Mouse (Mus musculus) neural tube, embryonic 11.5 days (tissue): ENCODE data around the gene Gnb4. TPM values are rescaled to one million over a fixed set of nuclear protein-coding genes. Genes with fewer than 3 reads are reported as not detected.

ENCODE experiments used
- ATAC-seq: fragments of 200-750 bp; cut with Nextera tagmentation; 2 replicates; pipeline ENCODE4 v1.8.0; 2017; ENCODE audit warnings: moderate number of reproducible peaks, mild to moderate bottlenecking, moderate TSS enrichment, moderate library complexity; ENCODE audit not compliant: insufficient read depth, low FRiP score, low TSS enrichment
- DNase-seq: peaks from one replicate; pipeline ENCODE4 v3.0.0-alpha.2; 2015; ENCODE audit warnings: low spot score
- H3K27ac ChIP-seq: fragments of 300-500 bp; sonication (generic); 2 replicates; pipeline ENCODE4 v1.5.1; 2014; ENCODE audit warnings: low read depth, mild to moderate bottlenecking, low read length
- H3K27me3 ChIP-seq: fragments of 300-500 bp; sonication (generic); 2 replicates; pipeline ENCODE4 v1.6.1; 2014; ENCODE audit warnings: mild to moderate bottlenecking, low read length, mixed read lengths; ENCODE audit not compliant: control insufficient read depth, insufficient read depth
- H3K36me3 ChIP-seq: fragments of 300-500 bp; sonication (generic); 2 replicates; pipeline ENCODE4 v1.6.1; 2014; ENCODE audit warnings: mild to moderate bottlenecking, low read length, moderate library complexity, mixed read lengths; ENCODE audit not compliant: control insufficient read depth, insufficient read depth
- H3K4me1 ChIP-seq: fragments of 300-500 bp; sonication (generic); 2 replicates; pipeline ENCODE4 v1.6.1; 2014; ENCODE audit warnings: low read length, mixed read lengths; ENCODE audit not compliant: control insufficient read depth, insufficient read depth
- H3K4me2 ChIP-seq: fragments of 300-500 bp; sonication (generic); 2 replicates; pipeline ENCODE4 v1.6.1; 2014; ENCODE audit warnings: low read depth, mild to moderate bottlenecking, moderate library complexity
- H3K4me3 ChIP-seq: fragments of 300-500 bp; sonication (generic); 2 replicates; pipeline ENCODE4 v1.5.1; 2014; ENCODE audit warnings: low read depth, low read length
- H3K9ac ChIP-seq: fragments of 300-500 bp; sonication (generic); 2 replicates; pipeline ENCODE4 v1.6.1; 2014; ENCODE audit warnings: mild to moderate bottlenecking, low read length
- H3K9me3 ChIP-seq: fragments of 300-500 bp; sonication (generic); 2 replicates; pipeline ENCODE4 v1.6.1; 2016; ENCODE audit warnings: low read length; ENCODE audit not compliant: control insufficient read depth
- WGBS: fragments of 180-500 bp; shearing (Covaris S2); extraction: QIAGEN DNeasy Blood & Tissue Kit; methylation state at CpG from one replicate; pipeline ENCODE4 v1.1.7; 2014; 5-methylcytosine and 5-hydroxymethylcytosine counted together
- polyA plus RNA-seq: library from polyadenylated mRNA; unstranded; fragments of >200 nt; fragmentation: Nextera tagmentation; extraction: Ambion mirVana; gene quantifications from 2 replicates; pipeline ENCODE4 v1.2.1, GENCODE M21; 2014

Gnb4 gene
- 53.2 and 57.4 TPM in 2 replicates for polyA plus RNA-seq

GRCm38 (mm10) chr3:32616331-32617052, at the start of gene Gnb4:
Gene Gnb4 (minus strand): TSS chr3:32616585.
- ATAC-seq (peak; percentile 90), DNase-seq (peak; percentile 82)
- Histone ChIP-seq H3K27me3 (no peaks in the 10 kb centered on the region), H3K4me1 (no peaks in the 10 kb centered on the region), H3K4me2 (peak within 1 kb of the TSS; percentile 50), H3K9ac (peak within 1 kb of the TSS; percentile 66), H3K4me3 (peak within 1 kb of the TSS; percentile 61), H3K9me3 (no peaks in the 10 kb centered on the region), H3K27ac (0 out of 2 replicates have a peak within 1 kb of the TSS, but pooled peaks have one; percentile 44), H3K36me3 (no peaks in the 10 kb centered on the region)
- WGBS, result 0% methylated on average over 11 of the region's 83 CpGs

GRCm38 (mm10) chr3:32661556-32661930, 45.2 kb upstream of the Gnb4 start:
- no peak overlapping the region for H3K9ac ChIP-seq
- no peaks in the 10 kb centered on the region for H3K9me3 ChIP-seq
- ATAC-seq (no peak), DNase-seq (no peak)
- no peak overlapping the region for H3K4me3 ChIP-seq
- H3K4me2 ChIP-seq, result no peak overlapping the region
- H3K36me3 ChIP-seq, result no peaks in the 10 kb centered on the region
- no peaks in the 10 kb centered on the region for H3K4me1 ChIP-seq
- WGBS, result 95% methylated on average over 3 of the region's 3 CpGs
- H3K27me3 ChIP-seq, result no peaks in the 10 kb centered on the region
- no peak overlapping the region for H3K27ac ChIP-seq

GRCm38 (mm10) chr3:32660831-32661555, 44.6 kb upstream of the Gnb4 start:
- H3K27ac ChIP-seq, result no peak overlapping the region
- WGBS, result 65% methylated on average over 8 of the region's 8 CpGs
- DNase-seq (no peak), ATAC-seq (no peak)
- no peaks in the 10 kb centered on the region for H3K4me1 ChIP-seq
- no peak overlapping the region for H3K9ac ChIP-seq
- no peaks in the 10 kb centered on the region for H3K36me3 ChIP-seq
- no peaks in the 10 kb centered on the region for H3K27me3 ChIP-seq
- no peaks in the 10 kb centered on the region for H3K9me3 ChIP-seq
- H3K4me2 ChIP-seq, result no peak overlapping the region
- H3K4me3 ChIP-seq, result no peak overlapping the region

GRCm38 (mm10) chr3:32660276-32660675, 43.9 kb upstream of the Gnb4 start:
- WGBS, result 65% methylated on average over 8 of the region's 8 CpGs
- H3K9me3 ChIP-seq, result no peaks in the 10 kb centered on the region
- H3K4me3 ChIP-seq, result no peak overlapping the region
- H3K27me3 ChIP-seq, result no peaks in the 10 kb centered on the region
- H3K36me3 ChIP-seq, result no peaks in the 10 kb centered on the region
- DNase-seq (no peak), ATAC-seq (no peak)
- no peak overlapping the region for H3K4me2 ChIP-seq
- H3K27ac ChIP-seq, result no peak overlapping the region
- H3K9ac ChIP-seq, result no peak overlapping the region
- H3K4me1 ChIP-seq, result no peaks in the 10 kb centered on the region

GRCm38 (mm10) chr3:32659506-32659905, 43.1 kb upstream of the Gnb4 start:
- Histone ChIP-seq H3K9me3 (no peaks in the 10 kb centered on the region), H3K4me1 (no peaks in the 10 kb centered on the region), H3K4me3 (no peak overlapping the region), H3K9ac (no peak overlapping the region), H3K36me3 (no peaks in the 10 kb centered on the region), H3K4me2 (no peak overlapping the region), H3K27me3 (no peaks in the 10 kb centered on the region), H3K27ac (no peak overlapping the region)
- ATAC-seq (no peak), DNase-seq (no peak)
- WGBS, result 98% methylated on average over 2 of the region's 2 CpGs

GRCm38 (mm10) chr3:32658821-32659220, 42.4 kb upstream of the Gnb4 start:
- Histone ChIP-seq H3K36me3 (no peaks in the 10 kb centered on the region), H3K27ac (no peak overlapping the region), H3K9me3 (no peaks in the 10 kb centered on the region), H3K9ac (no peak overlapping the region), H3K4me1 (no peaks in the 10 kb centered on the region), H3K4me3 (no peak overlapping the region), H3K4me2 (no peak overlapping the region), H3K27me3 (no peaks in the 10 kb centered on the region)
- 86% methylated on average over 16 of the region's 16 CpGs for WGBS
- no peak for ATAC-seq
- no peak for DNase-seq

- Histone ChIP-seq H3K27ac (no peak overlapping the region), H3K27me3 (no peaks in the 10 kb centered on the region), H3K4me2 (no peak overlapping the region), H3K9me3 (no peaks in the 10 kb centered on the region), H3K4me1 (no peaks in the 10 kb centered on the region), H3K4me3 (no peak overlapping the region), H3K9ac (no peak overlapping the region), H3K36me3 (no peaks in the 10 kb centered on the region)
- DNase-seq (no peak), ATAC-seq (no peak)
- 82% methylated on average over 7 of the region's 7 CpGs for WGBS
These were observed 42.0 kb upstream of the Gnb4 start for GRCm38 (mm10) chr3:32658401-32658800.

- Histone ChIP-seq H3K9ac (no peak overlapping the region), H3K27me3 (no peaks in the 10 kb centered on the region), H3K4me1 (no peaks in the 10 kb centered on the region), H3K27ac (no peak overlapping the region), H3K4me2 (no peak overlapping the region), H3K36me3 (no peaks in the 10 kb centered on the region), H3K9me3 (no peaks in the 10 kb centered on the region), H3K4me3 (no peak overlapping the region)
- DNase-seq (no peak), ATAC-seq (no peak)
- WGBS, result 85% methylated on average over 10 of the region's 10 CpGs
These were observed 40.1 kb upstream of the Gnb4 start for GRCm38 (mm10) chr3:32656398-32656994.
